In genomic region chr16:34359206-34359605, GRCm38 (mm10) we compare ENCODE assay signal across 29 mouse cellular contexts.
A peak's percentile ranks its signal among the peaks of the same experiment; 100 is the strongest.
DNase-seq lines count a peak whose midpoint lies in the region; ATAC-seq and TF ChIP-seq lines count a peak whose summit lies in the region.
"Had no signal": no experiment of that assay in that cellular context is flagged by ENCODE, and none has a peak within 500 bp of the region (broad histone marks: within the 10 kb centered on the region; RNA-seq: fewer than 3 reads in every experiment).

No protein-coding gene starts in this region.

- ATAC-seq in heart, embryonic 12.5 days (ENCODE audit: insufficient number of reproducible peaks, low FRiP score), result no peak
- ATAC-seq in forebrain, embryonic 12.5 days (ENCODE audit: low FRiP score), result no peak
- ATAC-seq: forebrain, embryonic 14.5 days; inflammation-experienced regulatory T-cells, adult 6 months; Patski had no signal

- 70% methylated on average over 4 of the region's 4 CpGs for WGBS in heart, embryonic 12.5 days
- WGBS in kidney, adult 2 months, result 78% methylated on average over 4 of the region's 4 CpGs
- 84% methylated on average over 4 of the region's 4 CpGs for WGBS in forebrain, embryonic 12.5 days

- H3K4me1 ChIP-seq in heart, embryonic 12.5 days (replicated peaks), result peaks cover 4% of the 10 kb centered on the region; the same call in 1 of the 2 replicates
- H3K4me1 ChIP-seq in kidney, adult 2 months (ENCODE audit: control insufficient read depth, insufficient read depth, low read length), result no peaks in the 10 kb centered on the region
- no peaks in the 10 kb centered on the region for H3K4me1 ChIP-seq in forebrain, embryonic 12.5 days
- H3K4me1 ChIP-seq: hindbrain, embryonic 15.5 days; limb, embryonic 12.5 days; liver, embryonic 15.5 days; neural tube, embryonic 12.5 days had no signal

- TF ChIP-seq CTCF in kidney, adult 2 months (conservative IDR thresholded peaks at IDR 0.05; ENCODE audit: insufficient read depth, insufficient read length, low read depth, low read length), result no peak

- TF ChIP-seq POLR2A in kidney, adult 2 months (IDR thresholded peaks at IDR 0.05; ENCODE audit: low read depth, low read length), result no peak

- no peak overlapping the region for H3K4me2 ChIP-seq in heart, embryonic 12.5 days
- no peak overlapping the region for H3K4me2 ChIP-seq in forebrain, embryonic 12.5 days
- H3K4me2 ChIP-seq: hindbrain, embryonic 15.5 days; limb, embryonic 12.5 days; liver, embryonic 15.5 days; neural tube, embryonic 12.5 days had no signal

- DNase-seq in heart, adult 18-20 months, result peak; percentile 44 to 71
- peak; percentile 32 for DNase-seq in kidney, adult 2 months
- no peak for DNase-seq in kidney, adult 18-20 months
- peak; percentile 37 for DNase-seq in lung, postnatal 36 days
- DNase-seq in lung, adult 18-20 months, result no peak
- DNase-seq: adrenal gland, postnatal 14 days; cerebellum, adult 11 months; cerebellum, adult 9-10 months; cerebellum, postnatal 36 days; gastrocnemius, postnatal 36 days; kidney, adult 11 months; kidney, postnatal 25 days; right cerebral cortex, adult 18-20 months; right cerebral cortex, postnatal 4 days; thymus, adult 2 months; thymus, postnatal 36 days had no signal

- no peaks in the 10 kb centered on the region for H3K36me3 ChIP-seq in heart, embryonic 12.5 days
- H3K36me3 ChIP-seq in kidney, adult 2 months (ENCODE audit: control insufficient read depth, insufficient read depth, low read length), result no peaks in the 10 kb centered on the region
- peaks cover 10% of the 10 kb centered on the region for H3K36me3 ChIP-seq in forebrain, embryonic 12.5 days (replicated peaks)
- H3K36me3 ChIP-seq: liver, embryonic 15.5 days had no signal

- no peak overlapping the region for H3K9ac ChIP-seq in heart, embryonic 12.5 days
- no peak overlapping the region for H3K9ac ChIP-seq in forebrain, embryonic 12.5 days
- H3K9ac ChIP-seq: hindbrain, embryonic 15.5 days; limb, embryonic 12.5 days; liver, embryonic 15.5 days; neural tube, embryonic 12.5 days had no signal

- no peaks in the 10 kb centered on the region for H3K9me3 ChIP-seq in heart, embryonic 12.5 days (replicated peaks)
- H3K9me3 ChIP-seq in forebrain, embryonic 12.5 days, result no peaks in the 10 kb centered on the region
- H3K9me3 ChIP-seq: hindbrain, embryonic 10.5 days; hindbrain, embryonic 15.5 days; limb, embryonic 12.5 days; liver, embryonic 15.5 days; midbrain, embryonic 10.5 days; neural tube, embryonic 12.5 days had no signal

- no peak overlapping the region for H3K4me3 ChIP-seq in heart, embryonic 12.5 days
- no peak overlapping the region for H3K4me3 ChIP-seq in kidney, adult 2 months (ENCODE audit: insufficient read depth, low read depth, low read length)
- no peak overlapping the region for H3K4me3 ChIP-seq in forebrain, embryonic 12.5 days (replicated peaks)
- H3K4me3 ChIP-seq: hindbrain, embryonic 10.5 days; hindbrain, embryonic 15.5 days; left cerebral cortex, adult 2 months; limb, embryonic 12.5 days; liver, embryonic 15.5 days; midbrain, embryonic 10.5 days; myocyte; neural tube, embryonic 12.5 days had no signal

- no peaks in the 10 kb centered on the region for H3K27me3 ChIP-seq in heart, embryonic 12.5 days (replicated peaks)
- H3K27me3 ChIP-seq in kidney, adult 2 months (replicated peaks; ENCODE audit: control insufficient read depth, insufficient read depth, low read length), result no peaks in the 10 kb centered on the region
- H3K27me3 ChIP-seq in forebrain, embryonic 12.5 days, result no peaks in the 10 kb centered on the region
- H3K27me3 ChIP-seq: hindbrain, embryonic 15.5 days; limb, embryonic 12.5 days; liver, embryonic 15.5 days; neural tube, embryonic 12.5 days; Patski had no signal

- H3K27ac ChIP-seq in heart, embryonic 12.5 days (ENCODE audit: poor library complexity, severe bottlenecking), result no peak overlapping the region
- no peak overlapping the region for H3K27ac ChIP-seq in kidney, adult 2 months (ENCODE audit: insufficient read depth, low read depth, low read length)
- no peak overlapping the region for H3K27ac ChIP-seq in forebrain, embryonic 12.5 days
- H3K27ac ChIP-seq: hindbrain, embryonic 10.5 days; hindbrain, embryonic 15.5 days; left cerebral cortex, adult 2 months; limb, embryonic 12.5 days; liver, embryonic 15.5 days; midbrain, embryonic 10.5 days; neural tube, embryonic 12.5 days had no signal

Comparison
In these comparisons a context has a peak if more than half of its experiments do, and no peak if none do; other contexts are left out.
1. DNase-seq: peak in heart, adult 18-20 months (2 of 2), kidney, adult 2 months (single experiment) and lung, postnatal 36 days (single experiment); none in kidney, adult 18-20 months (single experiment) and lung, adult 18-20 months (0 of 2).